Mouse (Mus musculus): ENCODE data around the gene Ngly1.

Ngly1 gene

DNA sequence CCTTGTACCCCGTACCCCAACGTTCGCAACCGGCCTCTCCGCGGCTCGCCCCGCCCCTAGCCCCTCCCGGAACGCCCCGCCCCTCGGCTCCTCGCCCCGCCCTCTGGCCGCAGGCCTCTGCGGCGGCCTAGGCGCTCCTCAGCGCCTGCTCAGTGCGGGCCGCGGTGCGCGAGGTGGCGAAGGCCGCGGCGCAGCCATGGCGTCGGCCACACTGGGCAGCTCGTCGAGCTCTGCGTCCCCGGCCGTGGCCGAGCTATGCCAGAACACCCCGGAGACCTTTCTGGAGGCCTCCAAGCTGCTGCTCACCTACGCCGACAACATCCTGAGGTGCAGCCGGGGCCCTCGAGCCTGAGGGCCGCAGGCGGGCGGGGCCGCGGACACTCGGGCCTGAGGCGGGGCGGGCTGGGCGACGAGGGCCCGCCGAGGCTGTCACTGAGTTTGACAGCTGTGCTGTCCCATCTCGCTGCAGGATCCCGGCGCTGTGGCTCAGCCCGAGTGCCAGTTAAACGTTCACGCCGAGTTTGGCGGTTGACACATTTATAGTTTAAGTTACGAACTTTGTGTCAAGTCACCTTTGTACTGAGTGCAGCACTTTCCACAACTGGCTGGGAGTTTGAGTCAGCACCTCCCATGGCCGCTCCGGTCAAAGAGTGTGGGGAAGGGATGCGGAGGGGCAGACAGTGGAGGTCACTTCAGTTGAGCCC is at the start of gene Ngly1, which contains the start of gene Oxsm:
Gene Ngly1 (plus strand): TSS at position 110 of the 704 bp plus-strand sequence.
Gene Oxsm (minus strand): TSS at position 638 of the 704 bp plus-strand sequence.
- DNase-seq (ENCODE audit: low spot score in 2 of 2), result peak; percentile 90 to 97

- no peak for DNase-seq (ENCODE audit: low spot score in 2 of 2)
Measured at GRCm38 (mm10) chr14:16200220-16200912, 48.7 kb upstream of the Ngly1 start.

DNA sequence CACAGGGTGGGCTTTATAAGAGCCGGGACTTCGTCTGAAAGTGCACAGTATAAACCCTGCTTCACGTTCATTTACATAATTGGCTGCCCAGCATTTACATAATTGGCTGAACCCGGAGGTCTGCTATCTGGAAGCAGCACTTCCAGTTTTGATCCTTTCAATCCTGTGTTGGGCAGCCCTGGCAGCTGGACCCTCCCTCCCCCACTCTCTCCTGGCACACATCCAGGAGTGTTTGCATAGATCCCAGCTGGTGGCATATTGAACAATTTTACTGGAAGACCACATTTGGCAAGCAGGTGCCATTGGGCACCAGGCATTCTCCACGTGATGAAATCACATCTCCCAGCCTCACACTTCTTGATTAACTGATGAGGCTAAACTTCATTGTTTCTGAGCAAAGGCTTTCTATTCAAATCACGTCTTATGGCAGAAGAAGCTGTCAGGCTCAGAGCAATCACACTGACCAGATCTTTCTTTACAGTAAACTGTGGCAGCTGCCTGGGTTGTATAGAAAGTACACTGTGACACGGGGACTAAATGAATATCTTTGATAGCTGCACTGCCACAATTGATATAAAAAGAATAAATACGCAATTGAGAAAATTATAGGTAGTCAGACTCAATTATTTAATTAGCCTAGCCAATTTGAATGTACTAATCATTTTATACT is 48.0 kb upstream of the Ngly1 start:
- no peak for DNase-seq (ENCODE audit: low spot score in 2 of 2)

DNA sequence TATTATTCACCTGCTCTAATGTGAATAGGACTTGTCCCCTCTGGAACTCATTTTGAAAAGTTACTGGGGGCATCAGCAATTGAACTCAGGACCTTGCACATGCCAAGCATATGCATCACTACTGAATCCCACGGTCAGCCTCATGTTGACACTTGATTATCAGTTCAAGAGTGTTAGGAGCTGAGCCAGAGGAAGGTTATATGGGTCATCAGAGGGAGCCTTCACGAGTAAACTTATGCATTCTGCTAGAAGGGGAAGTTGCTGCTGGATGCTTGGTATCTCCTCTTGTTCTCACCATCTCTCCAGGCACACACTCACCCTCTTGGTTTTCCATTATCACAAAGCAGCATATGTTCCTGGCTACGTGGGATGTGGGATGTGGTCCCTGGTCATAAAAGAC is 47.4 kb upstream of the Ngly1 start:
- no peak for DNase-seq (ENCODE audit: low spot score in 2 of 2)

DNA sequence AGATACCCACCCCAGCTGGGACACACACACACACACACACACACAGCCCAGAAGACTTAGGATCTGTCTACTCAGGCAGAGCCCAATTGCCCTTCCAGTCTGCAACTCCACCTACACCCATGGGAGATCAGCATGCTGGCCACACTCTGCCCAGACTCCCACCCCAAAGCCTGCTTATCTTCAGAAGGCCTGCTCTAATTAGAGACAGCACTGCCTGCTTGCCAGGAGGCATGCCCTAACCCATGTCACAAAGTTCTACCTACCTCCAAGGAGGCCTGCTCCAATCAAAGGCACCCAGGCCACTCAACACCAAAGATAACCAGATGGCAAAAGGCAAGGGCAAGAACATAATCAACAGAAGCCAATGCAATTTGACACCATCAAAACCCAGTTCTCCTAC is 41.4 kb upstream of the Ngly1 start:
- no peak for DNase-seq (ENCODE audit: low spot score in 2 of 2)

GRCm38 (mm10) chr14:16219015-16219414 is 30.1 kb upstream of the Ngly1 start:
- DNase-seq (ENCODE audit: low spot score in 2 of 2), result no peak

- no peak for DNase-seq (ENCODE audit: low spot score in 2 of 2)
Measured at GRCm38 (mm10) chr14:16229395-16229794, 19.7 kb upstream of the Ngly1 start.

DNA sequence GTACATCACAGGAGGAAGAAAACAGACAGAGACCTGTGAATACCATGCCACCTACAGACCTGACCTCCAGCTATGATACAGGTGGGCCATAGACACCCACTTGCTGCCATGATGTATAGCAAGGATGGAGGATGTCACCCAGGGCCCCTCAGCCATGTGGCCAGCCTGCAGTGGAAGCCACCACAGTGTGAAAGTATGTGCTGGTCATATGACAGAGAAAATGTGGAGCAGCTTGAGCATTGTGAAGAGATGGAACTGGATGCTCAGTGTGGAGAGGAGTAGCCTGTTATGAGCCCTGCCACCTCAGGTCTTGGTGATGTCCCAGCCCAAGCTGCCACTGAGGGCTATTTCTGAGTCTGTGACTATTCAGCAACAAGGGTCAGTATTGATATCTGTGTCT is 18.5 kb upstream of the Ngly1 start:
- no peak for DNase-seq (ENCODE audit: low spot score in 2 of 2)

GRCm38 (mm10) chr14:16233515-16233914 is 15.6 kb upstream of the Ngly1 start:
- no peak for DNase-seq (ENCODE audit: low spot score in 2 of 2)

- no peak for DNase-seq (ENCODE audit: low spot score in 2 of 2)
Measured at GRCm38 (mm10) chr14:16236466-16236865, 12.6 kb upstream of the Ngly1 start.

DNA sequence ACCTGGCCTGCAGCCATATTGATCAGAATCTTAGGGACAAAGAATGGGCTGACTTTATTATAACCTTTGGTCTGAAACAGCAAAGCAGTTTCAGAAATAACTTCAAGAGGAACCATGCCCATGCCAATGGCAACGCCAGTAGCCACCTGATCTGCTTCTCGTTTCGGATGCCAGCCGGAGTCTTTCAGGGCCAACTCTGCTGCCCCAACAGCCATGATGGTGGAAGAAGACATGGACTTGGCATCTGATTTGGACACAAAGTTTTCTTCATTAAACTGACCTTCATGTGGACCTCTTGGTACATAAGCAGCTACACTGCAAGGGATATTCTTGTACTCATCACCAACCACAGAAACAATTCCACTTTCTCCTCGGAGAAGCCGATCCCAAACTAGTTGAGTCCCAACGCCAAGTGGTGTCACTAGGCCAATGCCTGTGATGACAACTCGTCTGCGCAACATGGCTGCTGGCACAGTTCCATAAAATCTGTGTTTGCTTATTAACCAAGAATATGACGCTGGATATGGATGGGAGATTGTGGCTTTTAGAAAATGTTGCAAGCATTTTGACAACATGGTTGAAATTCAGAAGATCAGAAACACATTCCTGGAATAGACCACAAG is 6.8 kb upstream of the Ngly1 start:
- no peak for DNase-seq (ENCODE audit: low spot score in 2 of 2)

DNA sequence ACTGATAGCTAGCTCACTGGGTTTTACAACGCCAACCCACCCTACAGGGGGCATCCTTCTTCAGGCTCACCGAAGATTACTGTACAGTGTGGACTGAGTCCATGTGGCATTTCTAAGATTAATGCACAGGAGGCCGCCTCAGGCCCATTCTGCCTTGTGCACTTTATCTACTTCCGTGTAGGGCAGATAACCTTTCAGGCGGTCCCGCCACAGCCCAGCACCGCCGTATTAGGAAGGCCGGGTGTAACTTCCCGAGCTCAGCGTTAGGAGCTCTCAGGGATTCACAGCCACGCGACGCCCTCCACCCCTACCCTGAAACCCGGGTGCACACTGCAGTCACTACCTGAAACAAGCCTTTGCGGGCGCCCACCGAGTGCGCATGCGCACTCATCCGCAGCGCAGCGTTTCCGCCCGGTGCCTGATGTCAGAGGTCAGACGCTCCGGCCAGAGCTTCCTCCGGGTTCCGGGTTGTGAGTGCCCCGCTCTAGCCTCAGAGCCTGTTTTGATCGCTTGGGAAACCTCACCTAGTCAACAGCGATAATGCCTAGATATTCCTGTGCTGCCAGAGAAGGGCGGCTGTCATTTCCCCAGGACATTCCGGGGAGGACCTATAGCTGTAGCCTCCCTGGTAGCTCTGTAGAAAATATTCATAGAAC is 6.0 kb upstream of the Ngly1 start:
- DNase-seq (ENCODE audit: low spot score in 2 of 2), result peak; percentile 88 to 94

DNA sequence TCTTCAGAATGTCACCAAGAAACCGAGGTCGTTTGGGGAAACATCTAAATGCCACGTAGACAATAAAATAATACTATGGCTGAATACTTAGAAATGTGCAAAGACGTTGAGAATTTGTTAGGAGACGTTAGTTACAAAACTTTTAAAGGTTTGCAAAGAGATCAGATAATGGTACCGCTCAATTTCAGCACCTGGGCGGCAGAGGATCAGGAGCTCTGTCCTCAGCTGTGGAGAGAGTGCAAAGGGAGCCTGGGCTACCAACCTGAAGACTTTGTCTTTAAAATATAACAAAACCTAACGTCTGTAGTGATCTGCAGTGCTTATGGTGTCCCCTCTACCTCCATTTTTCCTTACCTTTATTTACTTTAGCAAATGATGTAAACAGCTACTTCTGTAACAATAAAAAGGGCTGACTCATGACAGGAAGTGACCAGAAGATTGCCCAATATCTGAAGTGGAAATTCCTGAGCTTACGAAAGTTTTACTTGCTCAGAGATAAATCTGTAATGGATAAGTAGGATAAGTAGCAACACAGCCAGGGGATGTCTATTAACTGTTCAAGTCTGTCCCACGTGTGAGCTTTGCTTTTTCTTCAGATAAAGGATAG is 5.4 kb upstream of the Ngly1 start:
- peak; percentile 26 to 65 for DNase-seq (ENCODE audit: low spot score in 2 of 2)

DNA sequence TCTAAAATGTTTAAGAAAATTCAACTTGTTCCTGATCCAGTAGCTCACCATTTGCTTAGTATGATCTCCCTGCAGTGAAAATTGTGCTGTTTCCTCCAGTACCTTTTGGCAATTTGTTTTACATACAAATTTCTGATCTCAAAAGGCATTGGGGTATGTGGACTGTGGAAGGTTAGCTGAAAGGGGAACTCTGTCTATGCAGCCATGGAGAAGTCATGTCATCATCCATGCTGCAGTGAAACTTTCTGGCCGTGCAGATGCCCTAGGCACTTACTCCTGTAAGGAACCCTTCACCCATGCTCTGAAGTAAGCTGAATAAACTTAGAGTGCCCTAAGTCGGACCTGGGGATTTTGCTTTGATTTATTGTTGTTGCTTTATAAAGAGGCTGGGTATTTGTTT is 4.7 kb upstream of the Ngly1 start:
- DNase-seq (ENCODE audit: low spot score in 2 of 2), result no peak

DNA sequence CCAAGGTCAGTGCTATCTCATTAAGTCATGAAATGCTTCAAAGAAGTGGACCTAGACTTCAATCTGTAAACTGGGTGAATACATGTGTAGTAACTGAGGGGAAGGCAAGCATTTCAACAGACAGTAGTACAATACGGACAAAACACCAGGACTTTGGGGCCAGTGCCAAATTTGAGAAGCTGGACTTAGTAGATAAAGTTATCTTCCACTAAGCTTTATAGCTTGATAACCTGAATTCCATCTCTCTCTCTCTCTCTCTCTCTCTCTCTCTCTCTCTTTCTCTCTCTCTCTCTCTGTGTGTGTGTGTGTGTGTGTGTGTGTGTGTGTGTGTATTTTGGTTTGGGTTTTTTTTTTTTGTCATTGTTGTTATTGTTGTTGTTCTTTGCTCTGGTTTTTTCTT is 4.0 kb upstream of the Ngly1 start:
- peak in 1 of 2 experiments; percentile 34 for DNase-seq (ENCODE audit: low spot score in 2 of 2)

DNA sequence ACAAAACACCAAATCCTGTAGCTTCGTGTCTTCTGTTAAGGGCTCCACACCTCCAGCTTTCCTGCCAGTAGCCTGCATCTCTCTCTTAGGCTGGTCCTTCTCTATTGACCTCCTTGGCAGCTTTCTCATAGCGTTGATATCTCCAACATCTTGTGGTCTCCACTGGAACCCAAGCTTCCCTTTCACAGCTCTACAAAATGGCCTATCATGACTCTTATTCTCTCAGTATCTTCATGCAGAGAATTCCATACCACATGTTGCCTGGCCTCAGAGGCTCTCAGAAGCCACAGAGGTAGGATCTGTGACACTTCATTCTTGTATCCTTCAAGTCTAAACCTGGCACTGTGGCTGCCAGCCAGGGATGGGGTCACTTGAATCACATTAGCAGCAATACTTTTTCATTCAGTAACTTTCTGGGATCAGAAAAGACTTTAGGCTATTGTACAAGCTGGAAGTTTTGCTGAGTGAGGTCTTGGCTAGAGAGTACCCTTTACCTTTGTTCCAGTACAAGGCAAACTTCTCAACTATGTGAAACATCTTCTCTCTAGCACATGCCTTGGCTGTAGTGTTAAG is 2.7 kb upstream of the Ngly1 start:
- DNase-seq (ENCODE audit: low spot score in 2 of 2), result no peak

DNA sequence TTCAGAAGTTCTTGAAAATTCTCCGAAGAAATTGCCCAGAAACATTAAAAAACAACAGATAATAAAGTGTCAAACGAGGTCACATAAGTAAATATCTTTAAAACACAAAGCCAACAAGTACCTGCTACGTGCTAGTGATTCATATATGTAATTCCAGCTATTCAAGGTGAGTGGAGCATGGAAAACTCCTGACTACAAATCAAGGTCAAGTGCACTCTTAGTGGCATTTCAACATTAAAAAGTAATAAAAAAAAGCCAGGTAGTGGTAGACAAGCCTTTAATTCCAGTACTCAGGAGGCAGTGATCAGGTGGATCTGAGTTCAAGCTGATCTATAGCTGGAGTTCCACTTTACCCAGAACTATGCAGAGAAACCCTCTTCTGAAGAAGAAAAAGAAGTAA is 945 bp upstream of the Ngly1 start:
- DNase-seq (ENCODE audit: low spot score in 2 of 2), result no peak

DNA sequence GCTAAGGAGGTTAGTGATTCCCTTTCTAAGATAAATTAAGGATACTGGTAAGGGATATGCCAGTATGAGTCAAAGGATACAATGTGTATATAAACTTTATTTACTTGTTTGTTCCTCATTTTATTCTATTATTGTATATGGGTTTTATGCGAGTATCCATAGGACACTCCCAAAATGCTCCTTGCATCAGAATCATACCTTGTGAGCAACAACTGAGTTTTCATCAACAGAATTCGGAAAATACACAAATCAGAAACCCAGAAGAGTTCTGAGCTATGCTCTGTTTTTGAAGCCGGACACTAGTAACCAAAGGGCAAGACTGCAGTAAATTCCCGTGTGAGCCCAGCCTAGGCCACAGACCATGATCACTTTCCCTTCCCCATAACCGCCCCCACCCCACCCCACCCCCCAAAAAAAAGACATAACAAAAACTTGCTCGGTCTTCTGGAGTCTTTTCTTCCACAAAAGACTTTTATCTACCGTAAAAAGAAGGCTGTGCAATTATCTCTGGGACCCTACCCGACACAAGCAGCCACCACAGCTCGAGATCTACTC is 400 bp upstream of the Ngly1 start:
- no peak for DNase-seq (ENCODE audit: low spot score in 2 of 2)

GRCm38 (mm10) chr14:16250099-16250498 is 1.0 kb downstream of the Ngly1 start:
- DNase-seq (ENCODE audit: low spot score in 2 of 2), result no peak

- DNase-seq (ENCODE audit: low spot score in 2 of 2), result no peak
Measured at GRCm38 (mm10) chr14:16255745-16256144, 6.7 kb downstream of the Ngly1 start.

- no peak for DNase-seq (ENCODE audit: low spot score in 2 of 2)
Measured at GRCm38 (mm10) chr14:16256209-16256608, 7.1 kb downstream of the Ngly1 start.

Data from spleen, postnatal 4 days (tissue).